Mouse (Mus musculus): ENCODE results near the gene Dppa5a. TPM values are rescaled to one million over a fixed set of nuclear protein-coding genes. Genes with fewer than 3 reads are reported as not detected.

The Dppa5a gene
- polyA plus RNA-seq (2015; fragmentation: Nextera tagmentation; extraction: Ambion mirVana), result not detected in 2 replicates

GRCm38 (mm10) chr9:78367959-78368358 is at the start of gene Dppa5a:
TSS of gene Dppa5a (minus strand) at chr9:78368177.

GRCm38 (mm10) chr9:78395630-78396351 is 27.8 kb upstream of the Dppa5a start, which contains the start of gene Ddx43:
TSS of gene Ddx43 (plus strand) at chr9:78395777.

DNA sequence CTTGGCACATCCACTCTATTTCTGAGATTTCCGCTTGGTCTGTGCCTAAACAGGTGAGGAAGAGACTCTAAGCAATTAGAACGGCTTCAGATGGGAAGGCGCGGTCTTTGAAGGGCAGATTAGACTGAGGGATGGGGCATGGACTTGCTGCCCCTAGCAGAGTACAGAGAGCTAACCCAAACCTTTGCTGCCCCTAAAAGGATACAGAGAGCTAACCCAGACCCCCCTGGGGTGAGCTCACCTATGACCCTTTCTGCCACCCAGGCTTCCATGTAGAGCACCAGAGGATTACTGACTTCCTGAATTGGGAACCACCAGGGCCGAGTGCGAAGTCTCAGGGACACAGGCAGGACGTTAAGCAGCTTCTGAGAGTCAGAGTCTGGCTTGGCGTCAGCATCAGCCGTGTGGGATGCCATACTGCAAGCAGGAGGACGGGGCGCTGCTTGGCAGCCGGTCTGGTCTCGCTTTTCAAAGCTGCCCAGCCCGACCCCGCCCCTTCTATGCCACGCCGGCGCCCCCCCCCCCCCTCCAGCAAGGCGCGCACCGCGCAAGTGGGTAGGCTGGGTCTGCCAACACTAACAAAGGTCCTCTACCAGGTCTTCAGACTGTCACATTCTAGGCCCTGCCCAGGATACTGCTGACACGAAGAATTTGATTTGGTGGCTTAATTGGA is 10.3 kb upstream of the Dppa5a start, which contains the start of gene Ooep:
Gene Ooep (minus strand): TSS at position 613 of the 673 bp plus-strand sequence.

DNA sequence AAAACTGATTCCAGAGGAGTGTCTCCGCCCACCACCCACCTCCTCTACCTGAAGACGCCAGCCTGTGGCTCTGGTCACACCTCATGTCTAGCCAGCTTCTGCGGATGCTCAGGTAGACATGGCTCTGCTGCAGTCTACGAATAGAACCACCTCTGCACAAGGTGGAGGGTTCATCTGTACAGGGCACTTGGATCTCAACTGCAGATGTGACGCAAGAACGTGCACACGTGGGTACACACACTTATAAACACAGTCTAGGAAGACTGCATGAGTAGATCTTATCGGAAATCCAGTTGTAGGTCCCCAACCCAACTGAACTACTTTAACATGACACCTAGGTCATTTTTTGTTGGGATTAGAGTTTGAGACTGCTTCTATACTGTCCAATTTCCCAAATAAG is 12.4 kb downstream of the Dppa5a start, which contains the start of gene Gsta2:
Gene Gsta2 (minus strand): TSS at position 178 of the 400 bp plus-strand sequence.

DNA sequence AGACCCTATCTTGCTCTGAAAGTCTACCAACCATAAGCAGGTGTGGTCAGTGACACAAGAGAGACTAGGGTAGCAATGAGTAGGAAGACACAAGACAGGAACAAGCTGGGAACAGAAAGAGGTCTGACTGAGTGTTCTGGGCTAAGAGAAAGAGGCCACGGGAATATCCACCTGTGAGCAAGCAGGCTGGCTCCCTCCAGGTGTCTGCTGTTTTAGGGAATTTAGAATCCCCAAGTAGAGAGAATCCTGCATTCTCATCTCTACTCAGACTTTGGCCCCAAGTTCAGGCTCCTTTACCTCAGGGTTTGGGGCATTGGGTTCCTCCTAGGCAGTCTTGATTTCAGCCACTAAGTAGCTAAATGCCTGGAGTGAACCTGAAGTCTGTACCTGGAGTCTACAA is 40.7 kb downstream of the Dppa5a start, which contains the start of gene Omt2b:
Gene Omt2b (plus strand): TSS at position 301 of the 400 bp plus-strand sequence.

Other genes starting within 250 kb of the Dppa5a start
- gene Gsta4, start 185.4 kb downstream of the Dppa5a start, polyA plus RNA-seq (2015; fragmentation: Nextera tagmentation; extraction: Ambion mirVana), result 4.8 and 5.4 TPM in 2 replicates
- 0.72 TPM in 1 of 2 replicates, not detected in the other for gene Gsta1, start 137.5 kb downstream of the Dppa5a start, polyA plus RNA-seq (2015; fragmentation: Nextera tagmentation; extraction: Ambion mirVana)
- gene Gm3776, start 111.0 kb downstream of the Dppa5a start, polyA plus RNA-seq (2015; fragmentation: Nextera tagmentation; extraction: Ambion mirVana), result 0.77 TPM in 1 of 2 replicates, not detected in the other
- not detected in 2 replicates for gene Gm10639, start 78.3 kb downstream of the Dppa5a start, polyA plus RNA-seq (2015; fragmentation: Nextera tagmentation; extraction: Ambion mirVana)
- gene Omt2a, start 53.4 kb downstream of the Dppa5a start, polyA plus RNA-seq (2015; fragmentation: Nextera tagmentation; extraction: Ambion mirVana), result not detected in 2 replicates
- gene Omt2b, start 40.6 kb downstream of the Dppa5a start, polyA plus RNA-seq (2015; fragmentation: Nextera tagmentation; extraction: Ambion mirVana), result not detected in 2 replicates
- gene Gsta2, start 12.4 kb downstream of the Dppa5a start, polyA plus RNA-seq (2015; fragmentation: Nextera tagmentation; extraction: Ambion mirVana), result 0.17 and 1.3 TPM in 2 replicates
- not detected in 2 replicates for gene Ooep, start 10.5 kb upstream of the Dppa5a start, polyA plus RNA-seq (2015; fragmentation: Nextera tagmentation; extraction: Ambion mirVana)
- gene Ddx43, start 27.6 kb upstream of the Dppa5a start, polyA plus RNA-seq (2015; fragmentation: Nextera tagmentation; extraction: Ambion mirVana), result 0.06 TPM in 1 of 2 replicates, not detected in the other
- gene Cgas, start 75.1 kb upstream of the Dppa5a start, polyA plus RNA-seq (2015; fragmentation: Nextera tagmentation; extraction: Ambion mirVana), result 1.0 and 1.2 TPM in 2 replicates
- gene Mto1, start 80.0 kb upstream of the Dppa5a start, polyA plus RNA-seq (2015; fragmentation: Nextera tagmentation; extraction: Ambion mirVana), result 19.1 and 19.8 TPM in 2 replicates
- 0.77 and 0.95 TPM in 2 replicates for gene Gm17324, start 80.6 kb upstream of the Dppa5a start, polyA plus RNA-seq (2015; fragmentation: Nextera tagmentation; extraction: Ambion mirVana)
- gene Eef1a1, start 121.0 kb upstream of the Dppa5a start, polyA plus RNA-seq (2015; fragmentation: Nextera tagmentation; extraction: Ambion mirVana), result 2,529 and 2,620 TPM in 2 replicates
- 8.8 and 9.2 TPM in 2 replicates for gene Slc17a5, start 219.9 kb upstream of the Dppa5a start, polyA plus RNA-seq (2015; fragmentation: Nextera tagmentation; extraction: Ambion mirVana)
- gene Cd109, start 247.4 kb upstream of the Dppa5a start, polyA plus RNA-seq (2015; fragmentation: Nextera tagmentation; extraction: Ambion mirVana), result 4.1 and 4.7 TPM in 2 replicates

All from skeletal muscle tissue, postnatal 0 days (tissue).